Mouse (Mus musculus) lung, postnatal 14 days (tissue): ENCODE measurements around the gene Per1.
A peak's percentile ranks its signal among the peaks of the same experiment; 100 is the strongest.

Experiments used
- DNase-seq: peaks from one replicate; pipeline ENCODE4 v3.0.0; 2021

Per1 gene

DNA sequence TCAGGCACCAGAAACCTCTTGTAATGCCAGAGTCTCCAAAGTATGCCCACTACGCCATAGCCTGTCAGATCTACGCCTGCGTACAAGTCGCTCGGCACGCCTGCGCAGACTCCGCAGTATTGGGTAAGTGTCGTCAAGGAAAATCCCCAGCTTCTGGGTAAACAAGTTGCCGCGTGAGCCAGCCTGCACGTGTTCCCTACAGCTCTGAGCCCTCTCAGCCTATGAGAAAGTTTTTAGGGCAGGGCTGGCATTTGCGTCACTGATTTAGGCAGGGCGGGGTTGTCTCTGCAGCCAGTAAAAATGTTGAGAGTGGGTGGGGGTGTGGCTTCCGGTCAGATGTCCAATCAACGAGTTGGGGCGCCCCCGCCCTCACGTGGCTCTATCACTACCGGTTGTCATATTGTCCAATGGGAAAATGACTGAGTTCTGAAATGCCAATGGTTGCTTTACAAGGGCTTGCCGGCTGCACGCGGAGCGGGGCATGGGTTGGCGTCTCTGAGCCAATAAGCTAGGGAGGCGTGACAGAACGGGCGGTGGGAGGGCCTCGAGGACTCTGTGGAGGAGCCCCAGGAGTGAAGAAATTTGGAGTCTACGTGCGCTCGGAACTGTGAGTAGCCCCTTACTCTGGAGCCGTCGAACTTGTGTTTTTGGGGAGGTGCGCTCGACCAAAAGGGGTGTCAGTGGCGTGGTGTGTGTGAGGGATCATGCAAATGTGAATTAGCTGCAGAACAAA, at the start of gene Per1:
TSS of gene Per1 (plus strand) at position 521 of the 733 bp plus-strand sequence.
- DNase-seq = peak; percentile 98

GRCm38 (mm10) chr11:69045531-69046394, 49.3 kb upstream of the Per1 start, which contains the start of gene Aurkb:
TSS of gene Aurkb (plus strand) at chr11:69045647.
- peak; percentile 89 for DNase-seq

DNA sequence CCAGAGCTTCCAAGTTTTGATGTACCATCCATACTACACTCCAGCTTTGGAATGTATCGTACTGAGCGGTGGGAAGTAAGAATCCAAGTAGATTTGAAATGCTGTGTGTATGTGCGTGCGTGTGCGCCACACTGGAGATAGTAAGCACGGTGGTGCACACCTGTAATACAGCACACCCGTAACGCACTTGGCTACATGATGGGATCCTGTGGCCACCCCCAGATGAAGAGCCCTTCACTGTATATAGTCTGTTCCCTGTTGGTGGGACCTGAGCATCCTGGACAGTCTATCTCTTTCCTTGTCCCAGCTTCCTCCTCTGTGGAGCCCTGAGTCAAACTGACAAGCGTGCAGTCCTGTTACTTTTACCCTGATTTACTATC, 48.6 kb upstream of the Per1 start:
- no peak for DNase-seq

- DNase-seq = no peak
Observed at GRCm38 (mm10) chr11:69047592-69047991, 47.4 kb upstream of the Per1 start.

DNA sequence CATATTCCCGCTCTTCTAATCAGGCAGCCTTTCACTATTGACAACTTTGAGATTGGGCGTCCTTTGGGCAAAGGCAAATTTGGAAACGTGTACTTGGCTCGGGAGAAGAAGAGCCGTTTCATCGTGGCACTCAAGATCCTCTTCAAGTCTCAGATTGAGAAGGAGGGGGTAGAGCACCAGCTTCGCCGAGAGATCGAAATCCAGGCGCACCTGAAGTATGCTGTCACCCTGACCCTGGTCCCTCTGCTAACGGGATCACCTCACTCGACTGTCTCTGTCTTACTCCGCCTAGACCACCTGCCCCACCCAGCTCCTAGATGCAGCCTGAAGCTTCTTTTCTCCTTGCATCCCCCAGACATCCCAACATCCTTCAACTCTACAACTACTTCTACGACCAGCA, 46.9 kb upstream of the Per1 start:
- DNase-seq = no peak

DNA sequence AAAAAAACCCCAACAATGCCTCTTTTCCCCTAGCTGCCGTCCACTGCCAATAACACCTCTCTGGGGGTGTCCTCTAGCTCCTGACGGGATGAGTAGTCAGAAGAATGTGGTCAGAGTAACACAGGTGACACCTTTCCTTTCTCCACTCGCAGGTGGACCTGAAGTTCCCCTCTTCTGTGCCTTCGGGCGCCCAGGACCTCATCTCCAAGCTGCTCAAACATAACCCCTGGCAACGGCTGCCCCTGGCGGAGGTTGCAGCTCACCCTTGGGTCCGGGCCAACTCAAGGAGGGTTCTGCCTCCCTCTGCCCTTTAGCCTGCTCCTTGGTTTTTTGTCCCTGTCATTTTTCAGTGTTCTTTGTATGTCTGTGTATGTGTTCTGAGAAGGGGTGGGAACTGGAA, 44.3 kb upstream of the Per1 start:
- no peak for DNase-seq

GRCm38 (mm10) chr11:69051771-69052170, 43.2 kb upstream of the Per1 start:
- no peak for DNase-seq

DNA sequence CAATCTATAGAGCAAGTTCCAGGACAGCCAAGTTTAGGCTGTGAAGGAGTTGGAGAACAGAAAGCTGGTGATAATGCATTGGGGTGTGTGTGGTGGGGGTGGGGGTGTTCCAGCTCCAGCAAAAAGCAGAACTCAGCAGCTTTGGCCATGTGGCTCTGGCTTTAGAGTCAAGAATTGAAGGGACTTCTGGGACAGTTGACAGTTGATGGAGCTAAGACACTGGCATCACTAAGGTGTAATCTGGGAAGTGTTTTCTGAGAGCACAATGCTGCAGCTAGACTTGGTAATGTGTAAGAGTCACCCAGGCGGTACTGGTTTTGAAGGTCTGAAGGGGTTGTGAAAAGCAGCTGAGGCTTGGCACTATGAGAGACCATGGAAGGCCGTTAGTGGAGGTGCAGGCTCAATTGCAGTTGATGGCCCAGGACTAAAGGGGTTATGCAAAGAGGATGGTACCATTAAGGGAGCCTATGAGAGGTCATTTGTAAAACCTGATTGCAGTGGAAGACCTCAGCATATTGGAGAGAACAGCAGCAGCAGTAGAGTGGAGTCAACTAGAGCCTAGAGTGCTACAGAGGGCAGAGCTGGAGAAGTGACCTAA, 42.1 kb upstream of the Per1 start:
- no peak for DNase-seq

GRCm38 (mm10) chr11:69053848-69054247, 41.2 kb upstream of the Per1 start:
- DNase-seq = no peak

DNA sequence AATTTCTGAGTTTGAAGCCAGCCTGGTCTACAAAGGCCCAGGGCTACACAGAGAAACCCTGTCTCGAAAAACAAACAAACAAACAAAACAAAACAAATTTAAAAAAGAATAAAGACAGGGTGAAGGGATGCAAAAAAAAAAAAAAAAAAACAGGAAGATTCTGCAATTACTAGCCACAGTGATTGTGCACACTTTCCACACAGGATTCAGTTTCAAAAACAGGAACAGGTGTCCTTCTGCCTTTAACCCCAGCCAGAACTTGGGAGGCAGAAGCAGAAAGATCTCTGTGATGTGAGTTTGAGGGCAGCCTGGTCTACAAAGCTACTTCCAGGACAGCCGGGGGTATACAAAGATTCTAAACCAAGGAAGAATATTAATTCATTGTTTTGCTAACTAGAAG, 36.8 kb upstream of the Per1 start:
- DNase-seq = no peak

GRCm38 (mm10) chr11:69058729-69059356, 36.2 kb upstream of the Per1 start:
- no peak for DNase-seq

DNA sequence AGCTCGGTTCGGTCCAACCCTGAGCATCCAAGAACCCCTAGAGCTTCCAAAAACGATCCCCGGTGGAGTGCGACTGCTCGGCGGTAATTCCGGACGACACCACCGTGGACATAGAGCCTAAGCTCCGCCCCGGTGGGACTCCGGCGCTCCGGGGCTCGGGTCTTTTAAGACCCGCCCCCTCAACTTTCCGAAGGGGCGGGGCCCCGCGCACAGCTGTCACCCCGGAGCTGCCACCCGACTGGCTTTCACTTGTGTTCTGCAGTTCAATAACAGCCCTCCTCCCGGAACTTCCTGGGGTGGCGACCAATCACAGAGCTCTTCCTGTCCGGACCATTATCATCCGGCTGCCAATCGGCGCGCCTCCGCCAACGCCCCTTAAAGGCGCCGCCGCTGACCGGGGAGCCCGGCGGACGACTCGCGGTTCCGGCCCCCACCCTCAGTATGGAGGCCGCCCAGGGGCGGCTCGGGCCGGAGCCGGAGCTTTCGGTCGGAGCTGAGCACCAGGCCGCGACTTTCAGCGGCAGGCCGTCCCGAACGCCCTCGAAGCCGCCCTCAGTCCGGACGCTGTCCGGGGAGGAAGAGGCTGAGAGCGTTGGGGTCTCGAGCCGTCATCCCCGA, 35.6 kb upstream of the Per1 start, which contains the start of gene Borcs6:
TSS of gene Borcs6 (plus strand) at position 361 of the 618 bp plus-strand sequence.
- DNase-seq = peak; percentile 93

- DNase-seq = no peak
Observed at GRCm38 (mm10) chr11:69059975-69060411, 35.0 kb upstream of the Per1 start.

- no peak for DNase-seq
Observed at GRCm38 (mm10) chr11:69060448-69061254, 34.4 kb upstream of the Per1 start.

DNA sequence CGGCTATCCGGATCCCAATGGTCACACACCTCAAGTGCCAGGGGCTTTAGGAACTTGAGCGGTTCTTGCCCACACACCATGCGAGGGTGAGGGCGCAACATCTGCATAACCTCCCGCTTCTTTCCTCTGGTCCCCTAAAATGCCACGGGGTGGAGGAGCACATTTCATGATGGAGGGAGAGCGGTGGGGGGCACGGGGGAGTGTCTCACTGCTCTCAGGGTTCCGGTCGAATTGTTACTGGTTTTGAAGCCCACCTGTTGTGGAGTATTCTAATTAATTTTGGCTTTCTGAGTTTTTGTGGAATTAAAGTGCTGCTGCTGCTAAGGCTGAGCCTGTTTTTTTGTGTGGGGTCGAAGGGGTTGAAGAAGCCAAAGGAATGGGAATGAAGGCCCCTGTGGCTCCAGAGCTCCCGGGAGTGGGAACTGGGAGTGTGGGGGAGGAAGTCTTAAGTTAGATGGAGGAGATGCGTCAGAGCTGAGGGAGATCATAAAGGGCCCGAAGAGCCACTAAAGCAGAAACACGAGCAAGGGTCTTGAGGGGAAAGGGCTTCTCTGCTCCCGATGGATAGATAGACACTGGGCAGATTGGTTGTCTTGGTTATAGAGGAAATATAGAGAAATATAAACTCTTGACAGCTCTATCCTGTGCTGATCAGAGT, 33.6 kb upstream of the Per1 start:
- DNase-seq = no peak

- DNase-seq = peak; percentile 86
Observed at GRCm38 (mm10) chr11:69062194-69062760, 32.7 kb upstream of the Per1 start.

- DNase-seq = peak; percentile 99
Observed at GRCm38 (mm10) chr11:69062761-69063224, 32.2 kb upstream of the Per1 start.

DNA sequence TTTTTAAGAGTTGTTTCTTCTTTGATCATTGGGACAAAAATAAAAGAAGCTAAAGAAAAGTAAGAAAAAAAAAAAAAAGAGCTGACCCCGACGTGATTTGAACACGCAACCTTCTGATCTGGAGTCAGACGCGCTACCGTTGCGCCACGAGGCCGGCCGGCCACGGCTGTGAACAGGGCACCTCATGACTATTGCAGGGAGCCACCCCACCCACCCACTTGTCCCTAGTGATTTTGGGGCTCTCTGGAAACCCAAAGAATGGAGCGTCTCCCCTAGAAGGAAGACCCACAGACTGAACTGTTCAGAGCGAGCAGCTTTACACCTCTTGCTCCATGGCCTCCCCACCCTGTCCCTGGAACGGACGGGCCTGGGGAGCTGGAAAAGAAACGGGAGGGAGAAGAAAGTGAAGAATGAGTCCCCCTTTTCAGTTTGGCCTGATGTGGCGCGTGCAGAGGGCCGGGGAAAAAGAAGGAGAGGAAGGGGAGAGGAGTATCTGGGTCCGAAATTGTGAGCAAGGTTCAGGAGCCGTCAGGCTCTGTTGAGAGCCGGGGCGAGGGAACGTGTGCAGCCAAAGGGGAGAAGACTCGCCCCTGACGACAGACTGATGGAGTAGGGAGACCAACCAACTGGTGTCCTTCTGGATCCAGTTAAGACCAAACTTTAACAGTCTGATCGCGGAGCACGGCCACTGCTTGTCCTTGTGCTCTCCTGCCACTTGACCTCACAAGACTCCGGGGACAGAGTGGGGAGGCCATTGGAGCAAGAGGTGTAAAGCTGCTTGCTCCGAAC, 31.4 kb upstream of the Per1 start:
- peak; percentile 91 for DNase-seq

DNA sequence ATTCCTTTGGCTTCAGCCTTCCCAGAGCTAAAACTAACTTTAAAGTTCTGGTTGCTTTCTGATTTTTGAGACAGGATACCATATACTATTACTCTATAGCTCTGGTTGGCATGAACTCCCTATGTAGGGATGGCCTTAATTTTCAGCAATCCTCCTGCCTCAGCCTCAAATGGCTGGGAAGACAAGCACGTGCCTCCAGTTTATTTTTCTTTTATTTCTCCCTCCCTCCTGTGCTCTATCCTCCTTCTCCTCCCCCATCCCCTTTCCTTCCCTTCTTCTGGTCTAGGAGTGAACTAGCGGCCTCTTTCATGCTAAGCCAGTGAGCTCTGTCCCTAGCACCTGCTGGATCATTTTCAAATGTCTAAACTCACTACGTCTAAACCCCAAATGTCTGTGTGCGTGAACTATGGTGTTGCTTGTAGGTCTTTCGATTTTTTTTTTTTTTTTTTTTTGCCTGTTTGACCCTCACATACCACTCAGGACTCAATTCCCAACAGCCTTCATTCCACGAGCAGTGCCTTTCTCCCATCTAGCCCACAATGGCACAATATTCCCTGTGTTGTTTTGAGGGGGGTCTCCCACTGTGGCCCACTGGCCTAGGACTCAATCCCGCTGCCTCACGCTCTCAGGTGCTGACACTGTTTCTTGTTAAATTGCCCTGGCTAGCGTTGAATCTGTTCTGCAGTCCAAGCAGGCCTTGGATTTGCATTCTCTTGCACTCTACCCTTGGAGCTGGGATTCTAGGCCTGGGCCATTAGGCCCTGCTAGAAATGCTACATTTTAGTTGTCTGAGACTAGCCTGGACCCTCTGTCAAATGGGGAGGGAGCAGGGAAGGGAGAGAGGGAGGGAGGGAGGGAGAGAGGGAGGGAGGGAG, 30.5 kb upstream of the Per1 start:
- DNase-seq = no peak
